Mouse (Mus musculus): Measurements from ENCODE around the gene Camk2n1.
"Not testable (repeated sequence)": the region's sequence is repeated elsewhere in the genome, so short reads cannot be mapped to it uniquely, and the experiment has no call there.

The Camk2n1 gene

DNA sequence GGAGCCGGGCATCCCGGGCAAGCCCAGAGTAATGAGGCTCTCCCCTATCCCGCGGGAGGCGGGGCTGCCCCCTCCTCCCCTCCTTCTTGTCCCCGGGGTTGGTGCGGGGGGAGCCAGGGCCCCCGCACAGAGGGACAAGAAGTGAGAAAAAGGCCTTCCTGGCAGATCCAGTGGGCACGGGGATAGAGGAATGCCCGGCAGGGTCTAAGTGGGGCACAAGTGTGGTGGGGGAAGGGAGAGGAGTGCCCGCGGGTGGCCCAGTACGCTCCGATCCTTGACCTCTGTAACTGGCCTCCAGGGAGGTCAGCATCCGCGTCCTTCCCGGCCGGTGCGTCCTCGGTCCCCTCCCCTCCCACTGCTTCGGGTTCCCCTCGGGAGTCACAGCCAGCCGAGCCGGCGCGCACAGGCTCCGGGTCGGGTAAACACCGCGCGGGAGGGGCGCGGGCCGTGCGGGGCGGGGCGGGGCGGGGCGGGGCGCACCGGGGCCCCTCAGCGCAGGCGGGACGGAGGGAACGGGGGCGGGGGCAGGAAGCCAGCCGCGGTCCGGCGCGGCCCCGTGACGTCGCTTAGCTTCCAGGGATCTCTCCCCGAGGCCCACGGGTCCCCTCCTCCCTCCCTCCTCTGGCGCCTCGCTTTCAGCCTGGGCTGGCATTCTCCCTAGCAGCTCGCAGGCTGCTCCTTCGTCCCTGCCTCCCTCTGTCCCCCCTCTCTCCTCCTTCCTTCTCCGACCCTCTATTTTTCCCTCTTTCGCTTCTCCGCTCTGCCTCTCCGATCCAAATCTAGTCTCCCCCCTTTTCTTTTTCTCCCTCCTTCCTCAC is at the start of gene Camk2n1:
Gene Camk2n1, plus strand, starts transcription at position 562 of the 818 bp plus-strand sequence.
- no peak for DNase-seq (ENCODE audit: low spot score in 2 of 2)

DNA sequence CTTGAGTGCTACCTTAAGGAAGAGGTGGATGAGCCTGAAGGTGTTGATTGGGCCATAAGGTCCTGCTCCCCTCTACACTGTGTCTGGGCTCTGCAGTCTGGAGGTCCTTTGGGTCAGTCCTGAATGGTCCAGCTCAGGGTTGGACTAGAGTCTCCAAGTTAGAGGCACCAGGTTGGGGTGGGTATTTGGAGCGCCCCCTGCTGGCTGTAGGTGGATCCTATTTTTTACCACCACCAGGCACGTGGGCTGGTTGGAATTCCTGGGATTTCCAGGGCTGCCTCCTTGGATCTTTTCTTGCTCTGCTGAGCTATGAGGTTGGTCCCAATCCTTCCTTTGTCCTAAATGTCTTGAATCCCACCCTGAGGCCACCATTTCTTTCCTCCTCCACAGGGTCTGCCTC is 49.3 kb upstream of the Camk2n1 start:
- peak in 1 of 2 experiments; percentile 78 for DNase-seq (ENCODE audit: low spot score in 2 of 2)

DNA sequence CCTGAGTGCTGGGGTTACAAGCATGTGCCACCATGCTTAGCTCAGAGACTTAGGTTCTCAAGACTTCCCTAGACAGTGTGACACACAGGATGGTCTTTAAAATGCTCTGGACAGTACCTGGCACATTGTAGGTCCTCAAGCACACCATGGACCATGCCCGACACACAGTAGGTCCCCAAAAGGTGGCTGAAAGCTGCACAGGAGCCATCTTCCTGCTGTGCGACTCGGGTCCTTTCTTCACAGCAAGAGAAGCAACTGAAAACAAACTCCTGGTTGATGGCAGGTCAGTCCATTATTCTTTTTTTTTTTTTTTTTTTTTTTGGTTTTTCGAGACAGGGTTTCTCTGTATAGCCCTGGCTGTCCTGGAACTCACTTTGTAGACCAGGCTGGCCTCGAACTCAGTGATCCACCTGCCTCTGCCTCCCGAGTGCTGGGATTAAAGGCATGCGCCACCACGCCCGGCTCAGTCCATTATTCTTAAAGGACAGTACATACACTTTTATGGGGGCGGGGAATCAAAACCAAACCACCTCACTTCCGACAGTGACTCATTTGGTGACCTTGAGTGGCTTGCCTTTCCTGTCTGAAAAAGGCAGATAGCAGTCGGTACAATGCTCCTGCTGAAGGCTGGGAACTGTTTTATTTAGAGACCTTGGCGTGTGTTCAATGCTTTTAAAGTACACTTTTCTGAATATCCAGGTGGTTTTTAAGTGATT is 46.5 kb upstream of the Camk2n1 start:
- DNase-seq (ENCODE audit: low spot score in 2 of 2) = no peak

DNA sequence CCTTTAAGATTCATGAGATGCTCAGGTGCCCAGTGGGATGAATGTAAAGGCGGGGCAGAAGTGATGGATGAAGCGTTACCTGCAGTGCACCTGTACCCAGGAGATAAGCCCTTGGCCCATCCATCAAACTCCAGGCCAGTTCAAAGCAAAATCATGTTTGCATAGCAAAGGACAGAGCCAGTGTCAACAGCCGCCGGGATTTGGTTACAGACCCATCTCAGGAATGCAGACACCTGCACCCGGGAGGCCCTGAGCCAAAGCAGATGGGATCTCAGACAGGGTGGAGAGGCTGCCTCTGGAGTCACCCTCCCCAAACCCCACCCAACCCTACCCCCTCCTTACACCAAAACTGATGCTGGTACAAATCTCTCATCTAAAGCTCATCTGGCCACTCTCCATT is 43.1 kb upstream of the Camk2n1 start:
- DNase-seq (ENCODE audit: low spot score in 2 of 2) = no peak

DNA sequence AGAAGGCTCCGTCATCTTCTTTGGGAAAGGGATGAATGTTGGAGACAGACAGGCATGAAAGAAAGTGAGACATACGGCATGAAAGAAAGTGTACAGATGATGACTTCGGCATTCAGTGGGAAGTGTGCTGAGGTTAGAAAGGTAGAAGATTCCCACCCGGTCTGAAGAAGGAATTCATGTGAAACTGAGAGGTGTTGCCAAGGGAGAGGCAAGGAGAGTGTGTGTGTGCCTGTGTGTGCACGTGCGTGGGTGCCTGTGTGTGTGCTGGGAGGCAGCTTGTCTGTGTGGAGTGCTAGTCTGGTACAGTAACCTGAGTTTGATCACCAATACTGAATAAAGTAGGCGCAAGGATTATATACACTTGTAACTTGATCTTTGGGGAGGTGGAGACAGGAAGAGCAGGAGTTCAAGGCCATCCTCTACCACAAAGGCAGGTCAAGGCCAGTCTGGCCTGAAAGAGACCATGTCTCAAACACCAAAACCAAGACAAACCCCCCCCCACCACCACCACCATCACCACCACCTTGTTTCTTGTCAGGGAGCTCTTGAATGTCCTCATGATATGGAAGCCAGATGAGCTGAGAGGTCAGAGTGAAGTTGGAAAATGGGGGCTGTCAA is 42.5 kb upstream of the Camk2n1 start:
- no peak for DNase-seq (ENCODE audit: low spot score in 2 of 2)

DNA sequence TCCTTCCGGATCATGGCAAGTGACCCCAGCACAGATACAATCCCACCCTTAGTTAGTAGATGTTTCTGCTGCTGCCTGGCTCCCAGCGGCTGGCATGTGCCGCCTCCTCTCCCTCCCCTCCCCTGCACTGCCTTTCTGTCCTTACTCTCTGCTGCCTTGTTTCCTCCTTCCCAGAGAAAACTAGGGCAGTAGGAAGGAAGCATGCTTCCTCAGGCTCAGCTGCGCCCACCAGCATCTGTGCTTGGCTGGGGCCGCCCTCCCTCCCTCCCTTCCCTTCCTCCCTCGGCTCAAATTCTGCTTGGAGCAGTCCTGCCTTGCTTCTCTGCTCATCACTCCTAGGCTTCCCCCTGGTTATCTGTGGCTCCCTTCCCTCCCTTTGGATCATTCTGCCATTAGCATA is 39.4 kb upstream of the Camk2n1 start:
- DNase-seq (ENCODE audit: low spot score in 2 of 2) = no peak

DNA sequence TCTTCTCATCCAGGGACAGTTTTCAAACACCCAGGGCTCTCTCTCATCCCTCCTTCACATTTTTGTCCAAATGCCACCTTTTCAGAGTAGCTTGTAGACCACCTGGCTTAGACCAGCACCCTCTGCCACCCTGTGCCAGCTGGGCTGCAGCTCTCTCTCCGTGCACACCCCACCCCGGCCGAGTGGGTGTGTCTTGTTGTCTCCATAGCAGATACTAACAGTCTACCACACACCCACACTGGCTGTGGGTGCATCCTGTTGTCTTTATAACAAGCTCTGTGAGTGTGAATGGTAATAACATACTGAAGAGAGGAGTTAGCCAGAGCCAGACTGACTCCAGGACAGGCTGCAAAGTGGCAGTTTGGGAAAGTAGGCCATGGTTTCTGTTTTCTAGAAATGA is 38.1 kb upstream of the Camk2n1 start:
- DNase-seq (ENCODE audit: low spot score in 2 of 2) = no peak

DNA sequence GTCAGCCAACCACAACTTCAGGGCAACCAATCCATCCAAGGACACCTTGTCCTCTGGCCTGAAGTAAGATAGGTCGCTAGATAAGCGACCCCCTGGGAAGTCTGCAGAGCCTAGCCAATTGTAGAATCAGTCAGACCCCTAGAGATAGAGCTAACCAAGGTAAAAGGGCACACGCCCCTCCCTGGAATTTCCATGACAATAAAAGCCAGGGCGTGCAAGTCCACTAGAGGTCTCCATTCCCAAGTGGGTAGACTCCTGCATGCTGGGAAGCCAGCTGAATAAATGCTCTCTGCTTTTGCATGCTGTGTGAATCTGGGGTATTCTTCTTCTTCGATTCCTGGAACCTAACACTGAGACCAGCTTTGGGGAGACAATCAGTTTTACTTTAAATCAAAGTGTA is 37.7 kb upstream of the Camk2n1 start:
- no peak for DNase-seq (ENCODE audit: low spot score in 2 of 2)

DNA sequence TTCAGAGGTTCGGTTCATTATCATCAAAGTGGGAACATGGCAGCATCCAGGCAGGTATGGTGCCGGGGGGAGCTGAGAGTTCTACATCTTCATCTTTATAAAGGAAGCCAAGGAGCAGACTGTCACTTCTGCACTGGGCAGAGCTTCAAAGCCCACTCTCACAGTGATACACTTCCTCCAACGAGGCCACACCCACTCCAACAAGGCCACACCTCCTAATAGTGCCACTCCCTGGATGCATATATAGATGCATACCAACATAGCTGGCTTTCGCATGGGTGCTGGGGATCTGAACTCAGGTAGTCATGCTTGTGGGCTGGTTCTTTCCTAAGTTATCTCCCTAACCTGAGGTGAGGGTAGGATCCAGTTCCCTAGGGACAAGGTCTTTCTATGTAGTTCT is 36.2 kb upstream of the Camk2n1 start:
- no peak for DNase-seq (ENCODE audit: low spot score in 2 of 2)

DNA sequence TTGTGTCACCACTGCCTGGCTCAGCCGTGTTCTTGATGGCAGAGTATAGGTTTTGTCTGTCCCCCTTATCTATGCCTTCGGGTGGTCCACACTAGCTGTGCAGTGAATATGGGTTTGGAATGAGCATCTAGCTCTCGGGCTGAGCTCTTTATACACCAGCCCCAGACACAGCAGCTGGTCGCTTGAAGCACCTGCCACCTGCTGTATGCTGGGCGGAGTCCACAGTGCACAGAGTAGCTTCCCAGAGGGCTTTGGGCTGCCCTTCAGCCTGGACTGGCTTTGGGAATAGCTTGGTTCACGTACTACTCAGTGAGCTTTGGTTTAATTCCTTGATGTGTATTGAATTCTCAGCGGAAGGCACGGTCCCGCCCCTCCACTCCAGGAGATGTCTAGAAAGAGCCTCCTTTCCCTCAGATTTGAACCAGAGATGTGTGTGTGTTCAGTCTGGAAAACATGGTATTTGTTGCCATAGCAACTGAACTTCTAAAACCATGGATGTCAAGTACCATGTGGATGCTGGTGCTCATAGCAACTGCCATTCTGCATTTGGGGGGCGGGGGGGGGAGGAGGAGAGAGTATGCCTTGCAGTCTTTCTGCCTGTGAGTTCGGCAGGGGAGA is 35.7 kb upstream of the Camk2n1 start:
- no peak for DNase-seq (ENCODE audit: low spot score in 2 of 2)

DNA sequence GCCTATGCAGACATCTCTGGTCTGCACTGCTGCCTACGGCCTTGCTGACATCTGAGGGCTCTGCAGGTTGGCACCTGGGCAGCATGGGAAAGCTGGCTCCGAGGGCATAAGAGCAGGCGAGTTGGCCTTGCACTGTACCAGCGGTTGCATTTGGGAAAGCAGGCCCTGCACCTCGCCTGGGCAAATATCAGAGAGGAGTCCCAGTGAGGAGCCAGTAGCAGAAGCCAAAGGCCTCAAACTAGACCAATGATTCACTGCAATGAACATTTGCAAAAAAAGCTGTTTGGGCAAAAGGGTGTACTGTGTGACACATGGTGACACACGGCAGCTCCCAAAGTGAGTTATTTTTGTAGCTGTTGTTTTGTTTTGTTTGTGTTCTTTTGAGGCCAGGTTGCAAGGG is 29.1 kb upstream of the Camk2n1 start:
- no peak for DNase-seq (ENCODE audit: low spot score in 2 of 2)

DNA sequence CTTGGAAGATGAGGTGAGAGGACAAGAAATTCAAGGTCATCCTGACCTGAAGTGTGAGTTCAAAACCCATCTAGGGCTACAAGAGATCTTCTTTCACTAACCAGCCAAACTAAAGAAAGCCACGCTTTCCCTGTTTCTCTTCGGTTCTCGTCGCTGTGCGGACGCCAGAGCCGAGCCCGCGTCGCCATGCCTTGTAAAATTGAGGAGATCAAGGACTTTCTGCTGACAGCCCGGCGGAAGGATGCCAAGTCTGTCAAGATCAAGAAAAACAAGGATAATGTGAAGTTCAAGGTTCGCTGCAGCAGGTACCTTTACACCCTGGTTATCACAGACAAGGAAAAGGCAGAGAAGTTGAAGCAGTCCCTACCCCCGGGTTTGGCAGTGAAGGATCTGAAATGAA is 28.5 kb upstream of the Camk2n1 start:
- DNase-seq (ENCODE audit: low spot score in 2 of 2) = not testable (repeated sequence)

DNA sequence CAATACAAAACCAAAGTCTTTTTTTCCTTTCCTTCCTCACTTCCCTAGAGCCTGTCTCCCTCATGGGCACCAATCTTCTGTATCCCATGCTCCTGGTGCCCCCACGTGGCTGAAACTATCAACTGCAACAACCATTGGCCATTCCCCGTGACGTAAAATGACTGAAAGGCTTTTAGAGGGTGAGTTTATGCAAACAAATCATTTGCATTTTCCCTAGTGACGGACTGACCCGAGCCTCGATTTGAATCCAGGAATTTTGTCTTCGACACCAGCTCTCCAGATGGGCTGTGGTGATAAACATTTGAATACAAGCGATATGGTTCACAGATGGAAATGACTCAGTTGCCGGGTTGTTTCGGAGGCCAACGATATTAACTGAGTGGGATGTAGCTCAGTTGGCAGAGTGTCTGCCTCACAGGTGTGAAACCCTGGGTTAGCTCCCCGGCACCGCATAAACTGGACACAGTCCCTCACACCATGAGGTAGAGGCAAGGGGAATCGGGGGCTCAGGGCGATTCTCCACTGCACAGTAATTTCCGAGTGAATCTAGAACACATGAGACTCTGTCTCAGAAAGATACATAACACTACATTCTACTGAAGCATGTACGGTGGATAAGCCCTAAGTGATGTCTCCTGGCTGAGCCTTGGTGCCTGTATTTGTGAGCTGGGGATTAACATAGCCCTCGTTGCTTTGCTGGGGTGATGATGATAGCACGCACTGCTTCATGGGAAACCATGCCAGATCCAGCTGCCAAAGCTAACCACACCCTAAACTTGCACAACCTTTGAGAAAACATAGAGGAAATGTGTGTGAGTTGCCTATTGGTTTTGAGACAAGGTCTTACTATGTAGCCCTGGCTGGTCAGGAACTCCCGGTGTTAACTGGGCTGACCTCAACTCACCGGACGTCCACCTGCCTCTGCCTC is 27.1 kb upstream of the Camk2n1 start:
- DNase-seq (ENCODE audit: low spot score in 2 of 2) = peak; percentile 68 to 83

DNA sequence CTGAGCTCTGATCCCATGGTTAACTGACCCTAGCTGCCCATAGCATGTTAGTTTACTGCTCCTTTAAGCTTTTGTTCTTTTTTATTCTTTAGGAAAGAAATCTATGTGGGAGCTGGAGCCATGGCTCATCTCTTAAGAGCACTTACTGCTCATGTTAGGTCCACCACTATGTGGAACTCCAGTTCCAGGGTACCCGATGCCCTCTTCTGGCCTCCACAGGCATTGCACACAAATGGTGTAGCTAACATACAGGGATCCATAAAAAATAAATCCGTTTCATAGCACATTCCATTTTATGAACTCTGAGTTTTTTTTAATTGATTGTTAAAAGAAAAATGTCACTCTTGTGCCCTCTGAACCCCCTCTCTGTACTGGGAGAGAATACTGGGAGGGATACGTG is 24.3 kb upstream of the Camk2n1 start:
- DNase-seq (ENCODE audit: low spot score in 2 of 2) = peak; percentile 33 to 69

DNA sequence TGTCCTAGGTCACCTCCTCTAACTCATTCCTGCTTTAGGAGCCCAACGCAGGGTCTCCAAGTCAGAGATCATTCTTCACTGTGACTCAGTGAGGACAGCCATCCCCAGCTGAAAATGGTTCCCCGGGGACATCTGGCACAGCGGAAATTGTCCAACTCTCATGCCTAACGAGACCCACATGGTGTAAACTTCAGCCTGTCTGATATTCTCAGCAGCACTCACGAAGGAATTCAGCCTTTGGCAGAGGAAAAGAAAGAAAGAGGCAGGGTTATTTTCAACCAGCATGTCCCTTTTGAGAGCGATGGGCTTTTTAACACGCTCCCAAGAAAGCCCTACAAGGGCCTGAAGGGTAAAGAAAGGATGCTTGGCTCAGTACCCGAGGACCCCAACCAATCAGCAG is 22.8 kb upstream of the Camk2n1 start:
- no peak for DNase-seq (ENCODE audit: low spot score in 2 of 2)

DNA sequence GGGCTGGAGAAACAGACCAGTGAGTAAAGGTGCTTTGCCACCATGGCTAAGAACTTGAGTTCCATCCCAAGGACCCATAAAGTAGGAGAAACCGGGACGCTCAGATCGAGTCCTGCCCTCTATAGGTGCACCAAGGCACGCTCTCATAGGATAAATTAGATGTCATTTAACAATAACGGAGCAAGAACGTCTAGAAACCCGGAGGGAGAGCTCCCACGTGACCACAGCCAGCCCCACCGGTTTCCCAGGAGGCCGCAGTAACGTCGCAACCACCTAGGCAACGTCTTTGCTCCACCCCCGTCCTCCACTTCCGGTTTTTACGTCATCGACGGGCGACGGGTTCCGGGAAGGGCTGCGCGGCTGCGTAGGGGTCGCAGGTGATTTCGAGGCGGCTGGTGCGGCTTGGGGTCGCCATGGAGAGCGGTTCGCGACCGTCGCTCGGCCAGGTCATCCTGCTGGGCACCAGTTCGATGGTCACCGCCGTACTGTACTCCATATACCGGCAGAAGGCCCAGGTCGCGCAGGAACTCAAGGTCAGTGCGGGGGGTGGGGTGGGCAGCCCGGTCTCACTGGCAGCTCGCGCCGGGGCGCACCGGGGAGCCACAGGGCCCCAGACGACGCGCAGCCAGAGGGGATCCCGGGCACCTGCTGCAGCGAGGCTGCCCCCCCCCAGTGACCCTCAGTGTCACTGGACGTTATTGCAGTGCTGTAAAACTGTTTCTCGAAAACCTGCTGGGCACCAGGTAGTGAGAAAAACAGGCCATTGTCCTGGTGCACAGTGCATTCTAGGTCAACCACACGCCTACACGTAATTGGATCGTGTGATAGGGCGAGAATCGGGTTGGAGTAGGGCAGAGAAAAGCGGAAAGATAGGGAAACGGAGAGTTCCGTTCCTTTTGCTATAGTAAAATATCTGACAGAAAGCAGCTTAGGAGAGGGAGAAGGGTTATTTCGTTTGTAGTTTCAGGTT is 19.5 kb upstream of the Camk2n1 start, which contains the start of gene Mul1:
Gene Mul1, plus strand, starts transcription at position 325 of the 970 bp plus-strand sequence.
- peak; percentile 92 to 95 for DNase-seq (ENCODE audit: low spot score in 2 of 2)

DNA sequence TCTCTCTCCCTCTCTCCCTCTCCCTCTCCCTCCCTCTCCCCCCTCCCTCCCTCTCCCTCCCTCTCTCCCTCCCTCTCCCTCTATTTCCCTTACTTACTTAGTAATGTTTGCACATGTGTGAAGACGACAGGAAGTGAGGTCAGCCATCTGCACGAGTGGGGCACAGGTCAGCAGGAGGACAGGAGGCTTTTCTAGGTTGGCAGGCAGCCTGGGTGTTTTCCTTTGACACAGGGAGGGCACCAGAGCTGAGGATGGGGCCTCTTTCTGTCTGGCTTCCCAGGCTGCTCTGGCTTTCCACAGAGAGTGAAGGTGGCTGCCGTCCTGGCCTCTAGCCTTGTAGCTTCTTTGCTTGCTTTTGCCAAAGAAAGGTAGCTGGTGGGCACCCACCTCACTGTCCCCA is 14.1 kb upstream of the Camk2n1 start:
- no peak for DNase-seq (ENCODE audit: low spot score in 2 of 2)

DNA sequence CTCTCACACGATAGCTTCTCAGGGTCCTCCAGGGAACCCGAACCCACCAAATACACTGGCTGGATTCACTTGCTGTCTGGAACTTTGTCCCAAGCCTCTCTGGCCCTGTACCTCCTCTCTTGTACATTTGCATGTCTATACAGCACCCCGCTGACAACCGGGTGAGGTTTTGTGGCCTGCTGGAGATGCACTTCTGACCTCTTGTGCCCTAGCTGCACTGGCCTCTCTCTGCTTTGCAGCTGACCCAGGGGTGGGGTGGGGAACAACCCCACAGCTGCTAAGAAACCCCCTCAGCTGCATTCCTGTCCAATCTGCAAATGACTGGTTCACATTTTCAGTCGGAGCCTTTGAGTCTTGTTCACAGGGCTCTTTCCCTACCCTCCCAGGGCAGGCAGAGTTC is 9.2 kb upstream of the Camk2n1 start:
- no peak for DNase-seq (ENCODE audit: low spot score in 2 of 2)

DNA sequence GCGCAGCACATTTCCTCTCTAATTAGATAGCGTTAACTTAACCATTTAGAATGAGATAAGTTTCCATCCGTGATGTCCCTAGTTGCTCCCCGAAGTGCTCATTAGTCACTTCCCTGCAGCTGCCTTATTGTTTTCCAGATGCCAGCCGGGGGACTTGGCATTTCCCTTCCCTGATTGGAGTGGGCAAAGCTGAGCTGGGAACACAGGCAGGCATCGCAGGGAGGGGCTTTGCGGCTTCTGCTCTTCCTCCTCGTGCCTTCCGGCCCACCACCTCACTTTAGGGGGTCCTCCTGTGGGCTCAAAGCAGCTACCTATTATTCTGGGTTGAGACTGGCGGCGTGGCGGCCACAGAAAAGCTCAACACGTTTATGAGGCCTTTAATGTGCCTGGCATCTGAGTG is 7.1 kb upstream of the Camk2n1 start:
- DNase-seq (ENCODE audit: low spot score in 2 of 2) = no peak

DNA sequence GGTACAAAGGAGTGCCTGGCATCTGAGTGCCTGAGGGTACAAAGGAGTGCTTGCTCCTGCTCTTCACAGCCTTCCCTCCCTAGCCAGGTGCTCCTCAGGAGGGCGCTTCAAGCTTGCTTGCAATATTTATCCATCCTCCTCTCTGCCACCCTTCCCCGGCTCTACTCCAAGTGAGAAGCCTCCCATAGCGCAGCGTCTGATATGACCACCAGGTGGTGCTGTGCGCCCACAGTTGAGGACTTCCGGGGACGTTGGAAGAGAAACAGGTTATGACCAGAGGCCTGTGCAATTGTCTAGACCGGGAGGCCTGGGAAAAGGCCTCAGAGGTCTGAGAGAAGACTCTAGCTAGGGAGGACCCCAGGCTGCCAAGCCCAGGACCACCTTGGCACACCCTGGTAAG is 6.7 kb upstream of the Camk2n1 start:
- DNase-seq (ENCODE audit: low spot score in 2 of 2) = peak; percentile 76 to 91
